Mouse (Mus musculus) myocyte (in vitro differentiated cells): ENCODE measurements around the gene Lrrc32.

Experiments used
- CEBPB ChIP-seq: IDR thresholded peaks from 2 replicates; pipeline ENCODE4 v1.6.1; 2011; ENCODE audit warnings: mild to moderate bottlenecking, moderate library complexity; ENCODE audit not compliant: poor library complexity, insufficient read depth, severe bottlenecking
- E2F4 ChIP-seq: IDR thresholded peaks from one replicate; pipeline ENCODE4 v1.6.1; 2011; ENCODE audit warnings: mild to moderate bottlenecking, control low read depth, moderate library complexity; ENCODE audit not compliant: insufficient read depth
- MYOD1 ChIP-seq, 3 experiments: IDR thresholded peaks; one replicate each; pipeline ENCODE4 v1.6.1; 2011; ENCODE audit warnings: control low read depth in 2 of 3, low read depth in 2 of 3, mild to moderate bottlenecking in 2 of 3, moderate library complexity in 1 of 3; ENCODE audit not compliant: insufficient read length in 2 of 3, control insufficient read depth in 1 of 3
- POLR2A ChIP-seq: IDR thresholded peaks from one replicate; pipeline ENCODE4 v1.6.1; 2011; ENCODE audit warnings: low read depth, mild to moderate bottlenecking, control low read depth, moderate library complexity; ENCODE audit not compliant: insufficient read length
- POLR2AphosphoS2 ChIP-seq: IDR thresholded peaks from one replicate; pipeline ENCODE4 v1.6.1; 2011; ENCODE audit warnings: low read depth, control low read depth; ENCODE audit not compliant: insufficient read length
- REST ChIP-seq: IDR thresholded peaks from one replicate; pipeline ENCODE4 v1.6.1; 2011; ENCODE audit warnings: mild to moderate bottlenecking, control low read depth, moderate library complexity; ENCODE audit not compliant: insufficient read depth, insufficient read length
- TCF12 ChIP-seq: IDR thresholded peaks from one replicate; pipeline ENCODE4 v1.6.1; 2011; ENCODE audit warnings: mild to moderate bottlenecking, control low read depth; ENCODE audit not compliant: poor library complexity, insufficient read depth, severe bottlenecking
- TCF3 ChIP-seq: IDR thresholded peaks from one replicate; pipeline ENCODE4 v1.6.1; 2011; ENCODE audit warnings: low read depth, control low read depth; ENCODE audit not compliant: insufficient read length
- USF1 ChIP-seq: IDR thresholded peaks from one replicate; pipeline ENCODE4 v1.6.1; 2011; ENCODE audit warnings: low read depth, mild to moderate bottlenecking, control low read depth, moderate library complexity

DNA sequence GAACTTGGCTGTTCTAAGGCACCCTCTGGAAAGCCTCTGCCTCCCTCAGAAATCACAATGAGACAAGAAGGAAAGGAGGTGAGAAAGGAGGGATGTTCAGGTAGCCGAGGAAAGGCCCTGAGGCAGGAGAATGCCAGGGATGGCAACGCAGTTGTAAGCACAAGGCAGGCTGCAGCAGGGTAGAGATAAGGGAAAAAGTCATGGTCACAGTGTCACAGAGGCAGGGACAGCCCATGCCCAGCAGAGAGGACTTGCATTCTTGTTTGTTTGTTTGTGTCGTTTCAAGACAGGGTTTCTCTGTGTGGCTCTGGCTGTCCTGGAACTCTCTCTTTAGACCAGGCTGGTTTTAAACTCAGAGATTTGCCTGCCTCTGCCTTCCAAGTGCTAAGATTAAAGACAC, 62.0 kb downstream of the Lrrc32 start:
- no peak for TF ChIP-seq POLR2A
- TF ChIP-seq CEBPB = no peak
- no peak for TF ChIP-seq POLR2AphosphoS2
- no peak for TF ChIP-seq USF1
- no peak for TF ChIP-seq MYOD1 (IDR thresholded peaks at IDR 0.05; ENCODE audit: control insufficient read depth in 1 of 3, insufficient read length in 2 of 3, low read depth in 2 of 3)
- TF ChIP-seq TCF12 = no peak
- TF ChIP-seq E2F4 = no peak
- TF ChIP-seq REST = no peak
- TF ChIP-seq TCF3 = no peak
